Mouse (Mus musculus): ENCODE results near the gene Lmo7. TPM values are rescaled to one million over a fixed set of nuclear protein-coding genes. Genes with fewer than 3 reads are reported as not detected.

Lmo7 gene
- polyA plus RNA-seq, 1 experiment from 2014 or later, result 16.0 TPM

GRCm38 (mm10) chr14:101872846-101873245 lies 143.1 kb downstream of the Lmo7 start:
- H3K4me1 ChIP-seq (replicated peaks; ENCODE audit: control insufficient read depth, insufficient read depth, low read length), result no peaks in the 10 kb centered on the region
- H3K9me3 ChIP-seq (ENCODE audit: control insufficient read depth, low read length), result no peaks in the 10 kb centered on the region
- no peaks in the 10 kb centered on the region for H3K36me3 ChIP-seq (ENCODE audit: control insufficient read depth, insufficient read depth)
- H3K4me2 ChIP-seq (ENCODE audit: low read length), result no peak overlapping the region
- H3K27me3 ChIP-seq (replicated peaks; ENCODE audit: control insufficient read depth, insufficient read depth, low read length), result no peaks in the 10 kb centered on the region
- H3K9ac ChIP-seq (replicated peaks; ENCODE audit: low read depth, low read length), result no peak overlapping the region
- ATAC-seq, result no peak
- 69% methylated on average over 3 of the region's 3 CpGs for WGBS
- H3K4me3 ChIP-seq (replicated peaks; ENCODE audit: low read length), result no peak overlapping the region
- H3K27ac ChIP-seq (ENCODE audit: low read length), result no peak overlapping the region

- Histone ChIP-seq H3K27me3 (replicated peaks; ENCODE audit: control insufficient read depth, insufficient read depth, low read length) (no peaks in the 10 kb centered on the region), H3K27ac (ENCODE audit: low read length) (no peak overlapping the region), H3K4me1 (replicated peaks; ENCODE audit: control insufficient read depth, insufficient read depth, low read length) (no peaks in the 10 kb centered on the region), H3K4me3 (replicated peaks; ENCODE audit: low read length) (no peak overlapping the region), H3K36me3 (ENCODE audit: control insufficient read depth, insufficient read depth) (no peaks in the 10 kb centered on the region), H3K9ac (replicated peaks; ENCODE audit: low read depth, low read length) (no peak overlapping the region), H3K4me2 (ENCODE audit: low read length) (no peak overlapping the region), H3K9me3 (ENCODE audit: control insufficient read depth, low read length) (no peaks in the 10 kb centered on the region)
- no peak for ATAC-seq
- WGBS, result 85% methylated on average over 8 of the region's 8 CpGs
These were observed 148.7 kb downstream of the Lmo7 start for GRCm38 (mm10) chr14:101878346-101879049.

GRCm38 (mm10) chr14:101879050-101879694 lies 149.4 kb downstream of the Lmo7 start:
- H3K9me3 ChIP-seq (ENCODE audit: control insufficient read depth, low read length), result no peaks in the 10 kb centered on the region
- no peak overlapping the region for H3K9ac ChIP-seq (replicated peaks; ENCODE audit: low read depth, low read length)
- no peak overlapping the region for H3K4me3 ChIP-seq (replicated peaks; ENCODE audit: low read length)
- no peak; the same call in 1 of the 2 replicates for ATAC-seq
- H3K4me2 ChIP-seq (ENCODE audit: low read length), result no peak overlapping the region
- H3K27ac ChIP-seq (ENCODE audit: low read length), result no peak overlapping the region
- whole genome bisulfite sequencing, result 44% methylated on average over 7 of the region's 7 CpGs
- no peaks in the 10 kb centered on the region for H3K27me3 ChIP-seq (replicated peaks; ENCODE audit: control insufficient read depth, insufficient read depth, low read length)
- H3K4me1 ChIP-seq (replicated peaks; ENCODE audit: control insufficient read depth, insufficient read depth, low read length), result no peaks in the 10 kb centered on the region
- no peaks in the 10 kb centered on the region for H3K36me3 ChIP-seq (ENCODE audit: control insufficient read depth, insufficient read depth)

GRCm38 (mm10) chr14:101882966-101883365 lies 153.2 kb downstream of the Lmo7 start:
- Histone ChIP-seq H3K36me3 (ENCODE audit: control insufficient read depth, insufficient read depth) (no peaks in the 10 kb centered on the region), H3K4me1 (replicated peaks; ENCODE audit: control insufficient read depth, insufficient read depth, low read length) (no peaks in the 10 kb centered on the region), H3K9ac (replicated peaks; ENCODE audit: low read depth, low read length) (no peak overlapping the region), H3K27me3 (replicated peaks; ENCODE audit: control insufficient read depth, insufficient read depth, low read length) (no peaks in the 10 kb centered on the region), H3K4me2 (ENCODE audit: low read length) (no peak overlapping the region), H3K27ac (ENCODE audit: low read length) (no peak overlapping the region), H3K9me3 (ENCODE audit: control insufficient read depth, low read length) (no peaks in the 10 kb centered on the region), H3K4me3 (replicated peaks; ENCODE audit: low read length) (no peak overlapping the region)
- no peak for ATAC-seq
- whole genome bisulfite sequencing, result 38% methylated on average over 5 of the region's 5 CpGs

GRCm38 (mm10) chr14:101883787-101884186 lies 154.0 kb downstream of the Lmo7 start:
- Histone ChIP-seq H3K4me2 (ENCODE audit: low read length) (no peak overlapping the region), H3K27ac (ENCODE audit: low read length) (no peak overlapping the region), H3K27me3 (replicated peaks; ENCODE audit: control insufficient read depth, insufficient read depth, low read length) (no peaks in the 10 kb centered on the region), H3K4me3 (replicated peaks; ENCODE audit: low read length) (no peak overlapping the region), H3K4me1 (replicated peaks; ENCODE audit: control insufficient read depth, insufficient read depth, low read length) (no peaks in the 10 kb centered on the region), H3K36me3 (ENCODE audit: control insufficient read depth, insufficient read depth) (no peaks in the 10 kb centered on the region), H3K9ac (replicated peaks; ENCODE audit: low read depth, low read length) (no peak overlapping the region), H3K9me3 (ENCODE audit: control insufficient read depth, low read length) (no peaks in the 10 kb centered on the region)
- WGBS, result 89% methylated on average over 6 of the region's 6 CpGs
- ATAC-seq, result no peak

- no peak for ATAC-seq
- Histone ChIP-seq H3K4me1 (replicated peaks; ENCODE audit: control insufficient read depth, insufficient read depth, low read length) (no peaks in the 10 kb centered on the region), H3K27me3 (replicated peaks; ENCODE audit: control insufficient read depth, insufficient read depth, low read length) (no peaks in the 10 kb centered on the region), H3K4me3 (replicated peaks; ENCODE audit: low read length) (no peak overlapping the region), H3K4me2 (ENCODE audit: low read length) (no peak overlapping the region), H3K9ac (replicated peaks; ENCODE audit: low read depth, low read length) (no peak overlapping the region), H3K36me3 (ENCODE audit: control insufficient read depth, insufficient read depth) (no peaks in the 10 kb centered on the region), H3K9me3 (ENCODE audit: control insufficient read depth, low read length) (no peaks in the 10 kb centered on the region), H3K27ac (ENCODE audit: low read length) (no peak overlapping the region)
- WGBS, result 95% methylated on average over 10 of the region's 10 CpGs
These were observed 156.6 kb downstream of the Lmo7 start for GRCm38 (mm10) chr14:101886320-101886719.

- no peaks in the 10 kb centered on the region for H3K4me1 ChIP-seq (replicated peaks; ENCODE audit: control insufficient read depth, insufficient read depth, low read length)
- no peak overlapping the region for H3K27ac ChIP-seq (ENCODE audit: low read length)
- no peak overlapping the region for H3K9ac ChIP-seq (replicated peaks; ENCODE audit: low read depth, low read length)
- 90% methylated on average over 10 of the region's 10 CpGs for WGBS
- no peak overlapping the region for H3K4me3 ChIP-seq (replicated peaks; ENCODE audit: low read length)
- no peak overlapping the region for H3K4me2 ChIP-seq (ENCODE audit: low read length)
- no peak for ATAC-seq
- H3K27me3 ChIP-seq (replicated peaks; ENCODE audit: control insufficient read depth, insufficient read depth, low read length), result no peaks in the 10 kb centered on the region
- H3K9me3 ChIP-seq (ENCODE audit: control insufficient read depth, low read length), result no peaks in the 10 kb centered on the region
- no peaks in the 10 kb centered on the region for H3K36me3 ChIP-seq (ENCODE audit: control insufficient read depth, insufficient read depth)
These were observed 162.2 kb downstream of the Lmo7 start for GRCm38 (mm10) chr14:101891903-101892448.

GRCm38 (mm10) chr14:101892496-101892895 lies 162.7 kb downstream of the Lmo7 start:
- Histone ChIP-seq H3K27me3 (replicated peaks; ENCODE audit: control insufficient read depth, insufficient read depth, low read length) (no peaks in the 10 kb centered on the region), H3K27ac (ENCODE audit: low read length) (no peak overlapping the region), H3K9ac (replicated peaks; ENCODE audit: low read depth, low read length) (no peak overlapping the region), H3K4me1 (replicated peaks; ENCODE audit: control insufficient read depth, insufficient read depth, low read length) (no peaks in the 10 kb centered on the region), H3K9me3 (ENCODE audit: control insufficient read depth, low read length) (no peaks in the 10 kb centered on the region), H3K4me2 (ENCODE audit: low read length) (no peak overlapping the region), H3K4me3 (replicated peaks; ENCODE audit: low read length) (no peak overlapping the region), H3K36me3 (ENCODE audit: control insufficient read depth, insufficient read depth) (no peaks in the 10 kb centered on the region)
- no peak for ATAC-seq
- 82% methylated on average over 8 of the region's 8 CpGs for WGBS

GRCm38 (mm10) chr14:101893215-101893614 lies 163.5 kb downstream of the Lmo7 start:
- peak; percentile 76 for ATAC-seq
- H3K9me3 ChIP-seq (ENCODE audit: control insufficient read depth, low read length), result no peaks in the 10 kb centered on the region
- H3K36me3 ChIP-seq (ENCODE audit: control insufficient read depth, insufficient read depth), result no peaks in the 10 kb centered on the region
- no peak overlapping the region for H3K27ac ChIP-seq (ENCODE audit: low read length)
- no peaks in the 10 kb centered on the region for H3K4me1 ChIP-seq (replicated peaks; ENCODE audit: control insufficient read depth, insufficient read depth, low read length)
- no peak overlapping the region for H3K4me2 ChIP-seq (ENCODE audit: low read length)
- no peak overlapping the region for H3K4me3 ChIP-seq (replicated peaks; ENCODE audit: low read length)
- no peaks in the 10 kb centered on the region for H3K27me3 ChIP-seq (replicated peaks; ENCODE audit: control insufficient read depth, insufficient read depth, low read length)
- no peak overlapping the region for H3K9ac ChIP-seq (replicated peaks; ENCODE audit: low read depth, low read length)
- 89% methylated on average over 6 of the region's 6 CpGs for WGBS

All from forebrain, embryonic 16.5 days (tissue).